Mouse (Mus musculus) ES-E14 (cell line): ENCODE data around the gene Gata2.

Experiments
- HCFC1 ChIP-seq: IDR thresholded peaks from 2 replicates; pipeline ENCODE4 v1.6.1; 2012; ENCODE audit warnings: low read length, inconsistent platforms, borderline replicate concordance; ENCODE audit not compliant: insufficient read depth
- ZC3H11A ChIP-seq: IDR thresholded peaks from 2 replicates; pipeline ENCODE4 v1.6.1; 2012; ENCODE audit warnings: low read depth, mild to moderate bottlenecking, inconsistent platforms, low read length, borderline replicate concordance
- ZNF384 ChIP-seq: IDR thresholded peaks from 2 replicates; pipeline ENCODE4 v1.6.1; 2012; ENCODE audit warnings: low read depth, low read length, inconsistent platforms

GRCm38 (mm10) chr6:88166054-88166453, 27.6 kb upstream of the Gata2 start:
- TF ChIP-seq ZC3H11A: no peak
- TF ChIP-seq ZNF384: no peak
- no peak for TF ChIP-seq HCFC1
